Mouse (Mus musculus): ENCODE results near the gene Nrl.

DNA sequence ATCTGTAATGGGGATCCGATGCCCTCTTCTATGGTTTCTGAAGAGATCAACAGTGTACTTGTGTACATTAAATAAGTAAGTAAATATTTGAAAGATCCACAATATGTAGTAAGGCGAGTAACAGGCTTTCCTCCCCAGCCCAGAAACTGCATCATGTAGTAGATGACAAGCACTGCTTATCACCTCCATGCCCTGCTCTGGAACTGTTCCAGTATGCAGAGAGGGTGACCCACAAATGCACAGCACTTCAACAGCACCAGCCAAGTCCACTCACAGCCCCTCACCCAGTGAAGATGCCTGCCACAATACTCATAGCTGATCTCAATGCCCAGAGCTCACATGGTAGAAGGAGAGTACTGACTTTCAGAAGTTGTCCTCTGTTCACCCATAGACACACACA lies 45.8 kb upstream of the Nrl start:
- TF ChIP-seq CTCF (IDR thresholded peaks at IDR 0.05; ENCODE audit: extremely low read depth, insufficient read length, insufficient replicate concordance, low read depth, low read length) = no peak
- no peak for TF ChIP-seq POLR2A (IDR thresholded peaks at IDR 0.05; ENCODE audit: low read depth, low read length)
